Mouse (Mus musculus): ENCODE measurements around the gene Pign. TPM values are rescaled to one million over a fixed set of nuclear protein-coding genes. Genes with fewer than 3 reads are reported as not detected.

The Pign gene
- total RNA-seq (2023): 10 to 100 TPM; 49.6 to 50.2 TPM

GRCm38 (mm10) chr1:105663171-105663961 lies at the start of gene Pign, which contains the start of gene Relch:
Gene Pign, minus strand, starts transcription at chr1:105663677.
Gene Relch, plus strand, starts transcription at chr1:105663861.

Other genes starting within 250 kb of the Pign start
- gene Relch, start 184 bp upstream of the Pign start, total RNA-seq (2023): 100 to 1,000 TPM; 107 to 118 TPM
- gene Tnfrsf11a, start 117.0 kb upstream of the Pign start, total RNA-seq (2023): under 1 TPM in 1 of 2 experiments, not detected in 1; 0.41 TPM